Mouse (Mus musculus) myocyte (in vitro differentiated cells): ENCODE measurements around the gene Htr2b. TPM values are rescaled to one million over a fixed set of nuclear protein-coding genes. Genes with fewer than 3 reads are reported as not detected.

Experiments
- H3K27me3 ChIP-seq: one replicate; pipeline ENCODE4 v1.6.1; 2011; ENCODE audit not compliant: control insufficient read depth, insufficient read depth, insufficient read length
- H3K36me3 ChIP-seq: one replicate; pipeline ENCODE4 v1.6.1; 2011; ENCODE audit not compliant: control insufficient read depth, insufficient read depth
- H3K4me2 ChIP-seq: one replicate; pipeline ENCODE4 v1.6.1; 2011; ENCODE audit warnings: low read depth, control low read depth
- H3K4me3 ChIP-seq: one replicate; pipeline ENCODE4 v1.5.1; 2011; ENCODE audit warnings: mild to moderate bottlenecking, control low read depth, moderate library complexity
- H3K79me2 ChIP-seq: one replicate; pipeline ENCODE4 v1.6.1; 2011; ENCODE audit not compliant: control insufficient read depth, insufficient read depth
- H3ac ChIP-seq: one replicate; pipeline ENCODE4 v1.6.1; 2011; ENCODE audit not compliant: control insufficient read depth, insufficient read length
- CEBPB ChIP-seq: IDR thresholded peaks from 2 replicates; pipeline ENCODE4 v1.6.1; 2011; ENCODE audit warnings: mild to moderate bottlenecking, moderate library complexity; ENCODE audit not compliant: poor library complexity, insufficient read depth, severe bottlenecking
- E2F4 ChIP-seq: IDR thresholded peaks from one replicate; pipeline ENCODE4 v1.6.1; 2011; ENCODE audit warnings: mild to moderate bottlenecking, control low read depth, moderate library complexity; ENCODE audit not compliant: insufficient read depth
- MAX ChIP-seq: IDR thresholded peaks from one replicate; pipeline ENCODE4 v1.6.1; 2011; ENCODE audit warnings: low read depth, mild to moderate bottlenecking, control low read depth
- MYOD1 ChIP-seq, 3 experiments: IDR thresholded peaks; one replicate each; pipeline ENCODE4 v1.6.1; 2011; ENCODE audit warnings: control low read depth in 2 of 3, low read depth in 2 of 3, mild to moderate bottlenecking in 2 of 3, moderate library complexity in 1 of 3; ENCODE audit not compliant: insufficient read length in 2 of 3, control insufficient read depth in 1 of 3
- MYOG ChIP-seq, 3 experiments: IDR thresholded peaks; one replicate each; pipeline ENCODE4 v1.6.1; 2011; ENCODE audit warnings: control low read depth in 2 of 3, low read depth in 2 of 3, mild to moderate bottlenecking in 2 of 3; ENCODE audit not compliant: insufficient read length in 2 of 3, control insufficient read depth in 1 of 3, insufficient read depth in 1 of 3
- POLR2A ChIP-seq: IDR thresholded peaks from one replicate; pipeline ENCODE4 v1.6.1; 2011; ENCODE audit warnings: low read depth, mild to moderate bottlenecking, control low read depth, moderate library complexity; ENCODE audit not compliant: insufficient read length
- POLR2AphosphoS2 ChIP-seq: IDR thresholded peaks from one replicate; pipeline ENCODE4 v1.6.1; 2011; ENCODE audit warnings: low read depth, control low read depth; ENCODE audit not compliant: insufficient read length
- REST ChIP-seq: IDR thresholded peaks from one replicate; pipeline ENCODE4 v1.6.1; 2011; ENCODE audit warnings: mild to moderate bottlenecking, control low read depth, moderate library complexity; ENCODE audit not compliant: insufficient read depth, insufficient read length
- SRF ChIP-seq: IDR thresholded peaks from one replicate; pipeline ENCODE4 v1.6.1; 2011; ENCODE audit warnings: low read depth; ENCODE audit not compliant: control insufficient read depth, insufficient read length
- TCF12 ChIP-seq: IDR thresholded peaks from one replicate; pipeline ENCODE4 v1.6.1; 2011; ENCODE audit warnings: mild to moderate bottlenecking, control low read depth; ENCODE audit not compliant: poor library complexity, insufficient read depth, severe bottlenecking
- TCF3 ChIP-seq: IDR thresholded peaks from one replicate; pipeline ENCODE4 v1.6.1; 2011; ENCODE audit warnings: low read depth, control low read depth; ENCODE audit not compliant: insufficient read length
- USF1 ChIP-seq: IDR thresholded peaks from one replicate; pipeline ENCODE4 v1.6.1; 2011; ENCODE audit warnings: low read depth, mild to moderate bottlenecking, control low read depth, moderate library complexity
- polyA plus RNA-seq: library from polyadenylated mRNA; unstranded; fragments of >200 nt; fragmentation: generic; extraction: Trizol; gene quantifications from one replicate; pipeline ENCODE4 v1.2.1, GENCODE M21; 2012; ENCODE audit warnings: missing spikeins

The Htr2b gene
- polyA plus RNA-seq, result 2.3 TPM

- TF ChIP-seq E2F4 (no peak), MYOD1 (IDR thresholded peaks at IDR 0.05; ENCODE audit: control insufficient read depth in 1 of 3, insufficient read length in 2 of 3, low read depth in 2 of 3) (peak; percentile 42 to 83 (median 68)), POLR2AphosphoS2 (no peak), REST (no peak), SRF (no peak), CEBPB (no peak), TCF3 (no peak), MAX (no peak), TCF12 (peak; percentile 2), USF1 (no peak), POLR2A (no peak), MYOG (IDR thresholded peaks at IDR 0.05; ENCODE audit: control insufficient read depth in 1 of 3, insufficient read depth in 1 of 3, insufficient read length in 2 of 3, low read depth in 2 of 3) (peak; percentile 66 to 92 (median 82))
Measured at GRCm38 (mm10) chr1:86111779-86112178, at the start of gene Htr2b. Gene Htr2b (minus strand): TSS chr1:86111970.

GRCm38 (mm10) chr1:86161061-86161460 lies 49.3 kb upstream of the Htr2b start:
- H3ac ChIP-seq, result no peak overlapping the region
- H3K79me2 ChIP-seq, result no peaks in the 10 kb centered on the region
- peaks cover 4% of the 10 kb centered on the region for H3K36me3 ChIP-seq
- no peaks in the 10 kb centered on the region for H3K27me3 ChIP-seq
- no peak for TF ChIP-seq MYOG (IDR thresholded peaks at IDR 0.05; ENCODE audit: control insufficient read depth in 1 of 3, insufficient read depth in 1 of 3, insufficient read length in 2 of 3, low read depth in 2 of 3)
- TF ChIP-seq SRF, result no peak
- TF ChIP-seq REST, result no peak
- TF ChIP-seq POLR2A, result no peak
- TF ChIP-seq USF1, result no peak
- TF ChIP-seq MAX, result no peak
- TF ChIP-seq E2F4, result no peak
- TF ChIP-seq CEBPB, result no peak
- TF ChIP-seq TCF3, result no peak
- TF ChIP-seq POLR2AphosphoS2, result no peak
- no peak for TF ChIP-seq TCF12
- no peak for TF ChIP-seq MYOD1 (IDR thresholded peaks at IDR 0.05; ENCODE audit: control insufficient read depth in 1 of 3, insufficient read length in 2 of 3, low read depth in 2 of 3)
- no peak overlapping the region for H3K4me3 ChIP-seq
- H3K4me2 ChIP-seq, result no peak overlapping the region

More at GRCm38 (mm10) chr1:86111779-86112178, at the start of gene Htr2b:
- Histone ChIP-seq H3K36me3 (peaks cover 12% of the 10 kb centered on the region), H3K79me2 (peaks cover 22% of the 10 kb centered on the region), H3K4me2 (peak within 1 kb of the TSS; percentile 54), H3K4me3 (no peak within 1 kb of the TSS), H3ac (no peak within 1 kb of the TSS), H3K27me3 (no peaks in the 10 kb centered on the region)

GRCm38 (mm10) chr1:86160479-86160878 lies 48.7 kb upstream of the Htr2b start:
- H3K27me3 ChIP-seq, result no peaks in the 10 kb centered on the region
- no peak overlapping the region for H3K4me2 ChIP-seq
- no peak overlapping the region for H3ac ChIP-seq
- no peak overlapping the region for H3K4me3 ChIP-seq
- TF ChIP-seq POLR2A (no peak), MYOD1 (IDR thresholded peaks at IDR 0.05; ENCODE audit: control insufficient read depth in 1 of 3, insufficient read length in 2 of 3, low read depth in 2 of 3) (no peak), SRF (no peak), MYOG (IDR thresholded peaks at IDR 0.05; ENCODE audit: control insufficient read depth in 1 of 3, insufficient read depth in 1 of 3, insufficient read length in 2 of 3, low read depth in 2 of 3) (no peak), CEBPB (no peak), E2F4 (no peak), MAX (no peak), REST (no peak), USF1 (no peak), TCF12 (no peak), TCF3 (no peak), POLR2AphosphoS2 (no peak)
- peaks cover 4% of the 10 kb centered on the region for H3K36me3 ChIP-seq
- H3K79me2 ChIP-seq, result no peaks in the 10 kb centered on the region

- Histone ChIP-seq H3ac (no peak overlapping the region), H3K27me3 (no peaks in the 10 kb centered on the region), H3K79me2 (no peaks in the 10 kb centered on the region), H3K4me3 (no peak overlapping the region), H3K36me3 (peaks cover 4% of the 10 kb centered on the region), H3K4me2 (no peak overlapping the region)
- TF ChIP-seq MYOD1 (IDR thresholded peaks at IDR 0.05; ENCODE audit: control insufficient read depth in 1 of 3, insufficient read length in 2 of 3, low read depth in 2 of 3) (no peak), USF1 (no peak), E2F4 (no peak), MYOG (IDR thresholded peaks at IDR 0.05; ENCODE audit: control insufficient read depth in 1 of 3, insufficient read depth in 1 of 3, insufficient read length in 2 of 3, low read depth in 2 of 3) (no peak), SRF (no peak), TCF12 (no peak), TCF3 (no peak), CEBPB (no peak), POLR2AphosphoS2 (no peak), MAX (no peak), POLR2A (no peak), REST (no peak)
Measured at GRCm38 (mm10) chr1:86160059-86160458, 48.3 kb upstream of the Htr2b start.

- Histone ChIP-seq H3K4me3 (no peak overlapping the region), H3K4me2 (no peak overlapping the region), H3ac (no peak overlapping the region), H3K27me3 (no peaks in the 10 kb centered on the region), H3K36me3 (no peaks in the 10 kb centered on the region), H3K79me2 (no peaks in the 10 kb centered on the region)
- no peak for TF ChIP-seq TCF12
- no peak for TF ChIP-seq REST
- no peak for TF ChIP-seq POLR2AphosphoS2
- TF ChIP-seq SRF, result no peak
- TF ChIP-seq MYOG (IDR thresholded peaks at IDR 0.05; ENCODE audit: control insufficient read depth in 1 of 3, insufficient read depth in 1 of 3, insufficient read length in 2 of 3, low read depth in 2 of 3), result no peak
- no peak for TF ChIP-seq MAX
- TF ChIP-seq MYOD1 (IDR thresholded peaks at IDR 0.05; ENCODE audit: control insufficient read depth in 1 of 3, insufficient read length in 2 of 3, low read depth in 2 of 3), result no peak
- TF ChIP-seq CEBPB, result no peak
- no peak for TF ChIP-seq E2F4
- TF ChIP-seq TCF3, result no peak
- no peak for TF ChIP-seq POLR2A
- TF ChIP-seq USF1, result no peak
Measured at GRCm38 (mm10) chr1:86156595-86156994, 44.8 kb upstream of the Htr2b start.
